Mouse (Mus musculus) myocyte (in vitro differentiated cells): ENCODE measurements around the gene Ryr1.

Experiments used
- CEBPB ChIP-seq: IDR thresholded peaks from 2 replicates; pipeline ENCODE4 v1.6.1; 2011; ENCODE audit warnings: mild to moderate bottlenecking, moderate library complexity; ENCODE audit not compliant: poor library complexity, insufficient read depth, severe bottlenecking
- E2F4 ChIP-seq: IDR thresholded peaks from one replicate; pipeline ENCODE4 v1.6.1; 2011; ENCODE audit warnings: mild to moderate bottlenecking, control low read depth, moderate library complexity; ENCODE audit not compliant: insufficient read depth
- MAX ChIP-seq: IDR thresholded peaks from one replicate; pipeline ENCODE4 v1.6.1; 2011; ENCODE audit warnings: low read depth, mild to moderate bottlenecking, control low read depth
- MYOD1 ChIP-seq, 3 experiments: IDR thresholded peaks; one replicate each; pipeline ENCODE4 v1.6.1; 2011; ENCODE audit warnings: control low read depth in 2 of 3, low read depth in 2 of 3, mild to moderate bottlenecking in 2 of 3, moderate library complexity in 1 of 3; ENCODE audit not compliant: insufficient read length in 2 of 3, control insufficient read depth in 1 of 3
- MYOG ChIP-seq, 3 experiments: IDR thresholded peaks; one replicate each; pipeline ENCODE4 v1.6.1; 2011; ENCODE audit warnings: control low read depth in 2 of 3, low read depth in 2 of 3, mild to moderate bottlenecking in 2 of 3; ENCODE audit not compliant: insufficient read length in 2 of 3, control insufficient read depth in 1 of 3, insufficient read depth in 1 of 3
- POLR2A ChIP-seq: IDR thresholded peaks from one replicate; pipeline ENCODE4 v1.6.1; 2011; ENCODE audit warnings: low read depth, mild to moderate bottlenecking, control low read depth, moderate library complexity; ENCODE audit not compliant: insufficient read length
- POLR2AphosphoS2 ChIP-seq: IDR thresholded peaks from one replicate; pipeline ENCODE4 v1.6.1; 2011; ENCODE audit warnings: low read depth, control low read depth; ENCODE audit not compliant: insufficient read length
- REST ChIP-seq: IDR thresholded peaks from one replicate; pipeline ENCODE4 v1.6.1; 2011; ENCODE audit warnings: mild to moderate bottlenecking, control low read depth, moderate library complexity; ENCODE audit not compliant: insufficient read depth, insufficient read length
- TCF12 ChIP-seq: IDR thresholded peaks from one replicate; pipeline ENCODE4 v1.6.1; 2011; ENCODE audit warnings: mild to moderate bottlenecking, control low read depth; ENCODE audit not compliant: poor library complexity, insufficient read depth, severe bottlenecking
- TCF3 ChIP-seq: IDR thresholded peaks from one replicate; pipeline ENCODE4 v1.6.1; 2011; ENCODE audit warnings: low read depth, control low read depth; ENCODE audit not compliant: insufficient read length
- USF1 ChIP-seq: IDR thresholded peaks from one replicate; pipeline ENCODE4 v1.6.1; 2011; ENCODE audit warnings: low read depth, mild to moderate bottlenecking, control low read depth, moderate library complexity

DNA sequence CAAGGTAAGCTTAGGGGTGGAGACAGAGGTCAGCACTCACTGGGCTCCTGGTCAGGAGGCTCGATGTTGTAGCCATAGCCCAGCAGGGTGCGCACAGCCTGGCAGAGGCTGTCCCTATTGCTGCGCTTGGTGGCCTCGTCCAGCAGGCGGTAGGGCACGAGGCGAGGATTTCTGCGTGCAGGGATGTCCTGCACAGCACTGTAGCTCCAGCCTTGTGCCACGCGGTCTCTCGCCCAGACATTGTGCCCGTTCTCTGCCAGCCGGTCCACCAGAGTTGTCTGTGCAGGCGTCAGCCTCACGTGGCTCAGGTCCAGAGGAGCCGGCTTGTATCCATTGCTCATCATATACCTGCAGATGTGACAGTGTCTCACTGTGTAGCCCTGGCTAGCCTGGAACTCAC, 27.8 kb downstream of the Ryr1 start:
- TF ChIP-seq TCF12: no peak
- no peak for TF ChIP-seq REST
- no peak for TF ChIP-seq USF1
- no peak for TF ChIP-seq E2F4
- TF ChIP-seq POLR2A: no peak
- TF ChIP-seq MAX: no peak
- TF ChIP-seq POLR2AphosphoS2: peak; percentile 41
- TF ChIP-seq MYOG (IDR thresholded peaks at IDR 0.05; ENCODE audit: control insufficient read depth in 1 of 3, insufficient read depth in 1 of 3, insufficient read length in 2 of 3, low read depth in 2 of 3): no peak
- no peak for TF ChIP-seq MYOD1 (IDR thresholded peaks at IDR 0.05; ENCODE audit: control insufficient read depth in 1 of 3, insufficient read length in 2 of 3, low read depth in 2 of 3)
- no peak for TF ChIP-seq CEBPB
- no peak for TF ChIP-seq TCF3
